Mouse (Mus musculus): Measurements from ENCODE around the gene Slc22a1. TPM values are rescaled to one million over a fixed set of nuclear protein-coding genes. Genes with fewer than 3 reads are reported as not detected.

Gene Slc22a1
- polyA plus RNA-seq (2014; fragmentation: Illumina TruSeq; extraction: RNeasy Lipid Tissue Mini Kit (QIAGEN cat#74804); ENCODE audit: insufficient read depth, low read depth, low replicate concordance) = 4.9 TPM

GRCm38 (mm10) chr17:12675646-12676045 lies at the start of gene Slc22a1:
Gene Slc22a1 (minus strand): TSS chr17:12675829.

Other genes with a start within 250 kb of the Slc22a1 start
- gene Slc22a3, start 168.1 kb downstream of the Slc22a1 start, polyA plus RNA-seq (2014; fragmentation: Illumina TruSeq; extraction: RNeasy Lipid Tissue Mini Kit (QIAGEN cat#74804); ENCODE audit: insufficient read depth, low read depth, low replicate concordance) = 3.3 TPM
- not detected for gene Slc22a2, start 91.7 kb downstream of the Slc22a1 start, polyA plus RNA-seq (2014; fragmentation: Illumina TruSeq; extraction: RNeasy Lipid Tissue Mini Kit (QIAGEN cat#74804); ENCODE audit: insufficient read depth, low read depth, low replicate concordance)
- 8.4 TPM for gene Igf2r, start 93.8 kb upstream of the Slc22a1 start, polyA plus RNA-seq (2014; fragmentation: Illumina TruSeq; extraction: RNeasy Lipid Tissue Mini Kit (QIAGEN cat#74804); ENCODE audit: insufficient read depth, low read depth, low replicate concordance)
- not detected for gene Mas1, start 192.3 kb upstream of the Slc22a1 start, polyA plus RNA-seq (2014; fragmentation: Illumina TruSeq; extraction: RNeasy Lipid Tissue Mini Kit (QIAGEN cat#74804); ENCODE audit: insufficient read depth, low read depth, low replicate concordance)
- gene Mrgprh, start 200.2 kb upstream of the Slc22a1 start, polyA plus RNA-seq (2014; fragmentation: Illumina TruSeq; extraction: RNeasy Lipid Tissue Mini Kit (QIAGEN cat#74804); ENCODE audit: insufficient read depth, low read depth, low replicate concordance) = not detected
- gene Pnldc1, start 234.4 kb upstream of the Slc22a1 start, polyA plus RNA-seq (2014; fragmentation: Illumina TruSeq; extraction: RNeasy Lipid Tissue Mini Kit (QIAGEN cat#74804); ENCODE audit: insufficient read depth, low read depth, low replicate concordance) = 0.53 TPM
- gene Tcp1, start 239.9 kb upstream of the Slc22a1 start, polyA plus RNA-seq (2014; fragmentation: Illumina TruSeq; extraction: RNeasy Lipid Tissue Mini Kit (QIAGEN cat#74804); ENCODE audit: insufficient read depth, low read depth, low replicate concordance) = 126 TPM
- gene Mrpl18, start 240.5 kb upstream of the Slc22a1 start, polyA plus RNA-seq (2014; fragmentation: Illumina TruSeq; extraction: RNeasy Lipid Tissue Mini Kit (QIAGEN cat#74804); ENCODE audit: insufficient read depth, low read depth, low replicate concordance) = 36.4 TPM

Data from lung, adult 10 weeks (tissue).